ENCODE assay signal across 1 mouse cellular context in genomic region chr17:10901686-10902228, GRCm38 (mm10).
TF ChIP-seq lines count a peak whose summit lies in the region.

No protein-coding gene starts in this region.

TF ChIP-seq in MEL, 35 proteins besides CTCF, POLR2A, EP300 and RAD21 (continued from another document):
- TF ChIP-seq POLR2AphosphoS5 (IDR thresholded peaks at IDR 0.05; ENCODE audit: borderline replicate concordance, low read depth, low read length) (no peak), MXI1 (IDR thresholded peaks at IDR 0.05; ENCODE audit: low read depth, low read length) (no peak), NELFE (IDR thresholded peaks at IDR 0.05; ENCODE audit: low read depth, low read length) (no peak), ZC3H11A (IDR thresholded peaks at IDR 0.05; ENCODE audit: low read depth, low read length) (no peak), TCF12 (IDR thresholded peaks at IDR 0.05; ENCODE audit: low read depth, low read length) (peak; percentile 75), TBP (IDR thresholded peaks at IDR 0.05; ENCODE audit: low read depth, low read length) (no peak), NRF1 (IDR thresholded peaks at IDR 0.05; ENCODE audit: insufficient read depth, low read depth, low read length, poor library complexity, severe bottlenecking) (no peak), USF1 (IDR thresholded peaks at IDR 0.05; ENCODE audit: low read depth, low read length) (no peak), E2F4 (IDR thresholded peaks at IDR 0.05; ENCODE audit: borderline replicate concordance, low read depth, low read length) (no peak)
